Mouse (Mus musculus) lung, embryonic 15.5 days (tissue): Measurements from ENCODE around the gene Adam8. TPM values are rescaled to one million over a fixed set of nuclear protein-coding genes. Genes with fewer than 3 reads are reported as not detected.
A peak's percentile ranks its signal among the peaks of the same experiment; 100 is the strongest.

Experiments
- ATAC-seq: fragments of 200-750 bp; cut with Nextera tagmentation; 2 replicates; pipeline ENCODE4 v1.8.0; 2017; ENCODE audit warnings: moderate number of reproducible peaks, borderline replicate concordance; ENCODE audit not compliant: low FRiP score, low TSS enrichment; ENCODE audit errors: extremely low read depth
- H3K27ac ChIP-seq: fragments of 300-500 bp; sonication (generic); 2 replicates; pipeline ENCODE4 v1.5.1; 2015; ENCODE audit warnings: moderate library complexity, mild to moderate bottlenecking, inconsistent platforms
- H3K27me3 ChIP-seq: fragments of 300-500 bp; sonication (generic); 2 replicates; pipeline ENCODE4 v1.6.1; 2015; ENCODE audit warnings: inconsistent platforms
- H3K36me3 ChIP-seq: fragments of 300-500 bp; sonication (generic); 2 replicates; pipeline ENCODE4 v1.6.1; 2015; ENCODE audit warnings: inconsistent platforms
- H3K4me1 ChIP-seq: fragments of 300-500 bp; sonication (generic); 2 replicates; pipeline ENCODE4 v1.6.1; 2015; ENCODE audit warnings: inconsistent platforms
- H3K4me2 ChIP-seq: fragments of 300-500 bp; sonication (generic); 2 replicates; pipeline ENCODE4 v1.6.1; 2015; ENCODE audit warnings: inconsistent platforms, mild to moderate bottlenecking, moderate library complexity
- H3K4me3 ChIP-seq: fragments of 300-500 bp; sonication (generic); 2 replicates; pipeline ENCODE4 v1.5.1; 2015; ENCODE audit warnings: mild to moderate bottlenecking, inconsistent platforms
- H3K9ac ChIP-seq: fragments of 300-500 bp; sonication (generic); 2 replicates; pipeline ENCODE4 v1.6.1; 2015; ENCODE audit warnings: inconsistent platforms
- H3K9me3 ChIP-seq: fragments of 300-500 bp; sonication (generic); 2 replicates; pipeline ENCODE4 v1.6.1; 2016; ENCODE audit warnings: inconsistent platforms
- whole genome bisulfite sequencing: fragments of 180-500 bp; shearing (Covaris S2); methylation state at CpG from one replicate; pipeline ENCODE4 v1.1.7; 2015; 5-methylcytosine and 5-hydroxymethylcytosine counted together
- polyA plus RNA-seq: library from polyadenylated mRNA; unstranded; fragments of >200 nt; fragmentation: Nextera tagmentation; extraction: Ambion mirVana; gene quantifications from 2 replicates; pipeline ENCODE4 v1.2.1, GENCODE M21; 2015

Adam8 gene
- polyA plus RNA-seq, 1 experiment from 2014 or later, result 1.8 TPM

DNA sequence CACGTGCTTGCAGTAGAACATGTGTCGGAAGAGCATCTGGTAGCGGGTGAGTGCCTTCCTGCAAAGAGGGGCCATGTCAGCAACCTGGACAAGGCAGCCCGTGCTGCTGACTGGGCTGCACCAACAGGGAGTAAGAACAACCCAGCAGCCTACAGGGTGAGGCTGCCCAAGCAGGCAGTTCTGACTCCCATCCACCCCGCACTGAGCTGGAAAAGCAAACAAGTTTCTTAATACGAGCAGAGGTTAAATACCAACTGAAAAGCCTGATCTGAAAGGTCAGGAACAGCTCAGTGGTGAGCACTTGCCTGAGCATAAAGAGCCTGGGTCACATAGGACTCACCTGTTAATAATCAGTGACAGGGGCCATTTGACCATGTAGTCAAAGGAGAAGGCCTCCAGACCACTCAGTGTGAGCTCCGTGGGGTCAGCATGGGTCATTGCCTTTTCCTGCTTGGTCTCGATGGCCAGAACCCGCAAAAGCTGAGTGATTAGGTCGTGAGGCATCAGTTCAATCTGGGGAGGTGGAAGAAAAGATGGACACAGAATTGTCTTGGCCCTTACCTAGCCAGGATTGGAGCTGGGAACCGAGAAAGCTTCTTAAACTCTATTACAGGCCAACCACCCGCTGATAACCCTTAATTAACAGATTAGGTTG lies 8.9 kb upstream of the Adam8 start:
- WGBS, result 78% methylated on average over 12 of the region's 12 CpGs
- no peak overlapping the region for H3K4me2 ChIP-seq
- no peaks in the 10 kb centered on the region for H3K4me1 ChIP-seq
- no peaks in the 10 kb centered on the region for H3K27me3 ChIP-seq
- peaks cover 84% of the 10 kb centered on the region for H3K36me3 ChIP-seq
- ATAC-seq, result no peak
- no peak overlapping the region for H3K27ac ChIP-seq
- H3K4me3 ChIP-seq, result no peak overlapping the region
- no peak overlapping the region for H3K9ac ChIP-seq
- no peaks in the 10 kb centered on the region for H3K9me3 ChIP-seq

DNA sequence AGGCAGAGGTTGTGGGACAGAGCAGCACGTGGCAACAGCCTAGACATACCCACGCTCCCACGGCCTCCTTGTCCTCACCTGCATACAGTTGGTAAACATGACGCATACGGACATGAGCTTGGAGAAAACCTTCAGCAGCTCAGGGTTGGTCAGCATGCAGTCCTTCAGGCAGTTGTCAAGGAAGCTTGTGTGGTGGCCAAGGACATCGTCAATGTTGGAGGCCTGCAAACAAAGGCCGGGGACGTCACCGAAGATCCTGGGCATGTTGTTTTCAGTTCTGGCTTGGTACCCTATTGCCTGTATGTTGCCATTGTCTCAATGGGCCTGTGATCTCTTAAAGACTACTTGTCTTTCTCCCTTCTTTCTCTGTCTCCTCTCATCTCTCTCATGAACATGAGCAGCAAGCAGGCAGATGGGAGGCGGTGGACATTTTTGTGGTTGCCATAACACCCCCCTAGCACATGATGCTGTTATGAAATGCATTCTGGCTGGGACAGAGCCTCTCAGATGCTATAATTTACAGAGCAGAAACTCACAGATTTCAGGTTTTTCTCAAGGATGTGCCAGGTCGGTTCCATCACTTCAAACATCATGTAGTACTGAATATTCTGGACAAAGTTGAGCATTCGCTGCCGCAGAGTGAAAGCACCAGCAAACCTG lies 6.5 kb upstream of the Adam8 start:
- Histone ChIP-seq H3K27ac (no peak overlapping the region), H3K9me3 (no peaks in the 10 kb centered on the region), H3K9ac (no peak overlapping the region), H3K4me3 (no peak overlapping the region), H3K27me3 (no peaks in the 10 kb centered on the region), H3K4me1 (no peaks in the 10 kb centered on the region), H3K4me2 (no peak overlapping the region), H3K36me3 (peaks cover 77% of the 10 kb centered on the region)
- no peak for ATAC-seq
- 94% methylated on average over 13 of the region's 13 CpGs for WGBS

DNA sequence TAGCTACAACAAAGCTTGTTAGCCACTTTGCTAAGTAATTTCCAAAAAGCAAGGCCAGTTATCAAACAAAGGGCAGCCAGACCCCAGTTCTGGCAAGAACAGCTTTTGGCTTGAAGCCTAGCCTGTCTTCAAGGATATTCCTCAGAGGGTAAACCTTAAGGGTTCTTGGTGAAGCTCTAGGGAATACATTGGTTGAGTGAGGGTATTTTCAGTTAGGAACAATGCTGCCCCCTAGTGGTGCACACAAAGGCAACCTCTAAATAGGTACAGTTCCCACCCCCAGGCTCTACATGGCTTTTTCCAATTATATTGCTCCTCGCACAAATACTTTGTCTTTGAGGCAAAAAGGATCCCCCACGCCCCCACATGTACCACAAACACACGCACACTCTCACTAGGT lies 2.3 kb upstream of the Adam8 start:
- no peak overlapping the region for H3K27ac ChIP-seq
- no peaks in the 10 kb centered on the region for H3K4me1 ChIP-seq
- no peak for ATAC-seq
- no peak overlapping the region for H3K9ac ChIP-seq
- H3K4me2 ChIP-seq, result no peak overlapping the region
- peaks cover 46% of the 10 kb centered on the region for H3K36me3 ChIP-seq
- 36% methylated on average over 3 of the region's 3 CpGs for WGBS
- H3K4me3 ChIP-seq, result no peak overlapping the region
- no peaks in the 10 kb centered on the region for H3K9me3 ChIP-seq
- no peaks in the 10 kb centered on the region for H3K27me3 ChIP-seq

- Histone ChIP-seq H3K4me2 (no peak overlapping the region), H3K4me3 (no peak overlapping the region), H3K27ac (no peak overlapping the region), H3K9me3 (no peaks in the 10 kb centered on the region), H3K9ac (no peak overlapping the region), H3K36me3 (peaks cover 42% of the 10 kb centered on the region), H3K4me1 (no peaks in the 10 kb centered on the region), H3K27me3 (no peaks in the 10 kb centered on the region)
- no peak for ATAC-seq
- 81% methylated on average over 4 of the region's 4 CpGs for WGBS
These were observed 1.8 kb upstream of the Adam8 start for GRCm38 (mm10) chr7:139994202-139994601.

DNA sequence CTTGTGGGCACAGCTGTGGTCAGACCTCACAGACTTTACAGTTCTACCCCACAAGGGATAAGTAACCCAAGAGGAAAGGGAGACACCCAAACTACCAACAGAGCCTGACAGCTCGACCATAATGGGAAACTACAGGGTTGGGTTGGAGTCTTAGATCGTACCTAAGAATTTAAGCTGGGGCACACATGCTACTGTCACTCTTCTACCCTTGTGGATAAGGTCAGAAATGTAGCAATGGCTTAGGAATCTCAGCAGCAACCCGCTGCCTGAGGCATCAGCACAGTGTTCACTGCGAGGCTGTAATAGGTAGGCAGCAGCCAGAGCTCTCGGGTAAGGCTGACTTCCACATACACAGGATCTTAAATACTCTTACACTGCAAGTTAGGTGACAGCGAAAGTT lies 1.2 kb upstream of the Adam8 start:
- no peaks in the 10 kb centered on the region for H3K27me3 ChIP-seq
- H3K9ac ChIP-seq, result no peak overlapping the region
- no peak overlapping the region for H3K4me2 ChIP-seq
- 84% methylated on average over 6 of the region's 6 CpGs for WGBS
- no peak overlapping the region for H3K27ac ChIP-seq
- H3K36me3 ChIP-seq, result peaks cover 35% of the 10 kb centered on the region
- ATAC-seq, result no peak
- H3K4me3 ChIP-seq, result no peak overlapping the region
- H3K4me1 ChIP-seq, result no peaks in the 10 kb centered on the region
- H3K9me3 ChIP-seq, result no peaks in the 10 kb centered on the region

GRCm38 (mm10) chr7:139990864-139991394 lies 1.4 kb downstream of the Adam8 start:
- Histone ChIP-seq H3K4me2 (no peak overlapping the region), H3K27me3 (no peaks in the 10 kb centered on the region), H3K4me3 (no peak overlapping the region), H3K9ac (no peak overlapping the region), H3K27ac (no peak overlapping the region), H3K36me3 (peaks cover 9% of the 10 kb centered on the region), H3K9me3 (no peaks in the 10 kb centered on the region), H3K4me1 (no peaks in the 10 kb centered on the region)
- ATAC-seq, result no peak
- 70% methylated on average over 8 of the region's 8 CpGs for WGBS

- no peaks in the 10 kb centered on the region for H3K9me3 ChIP-seq
These were observed 4.1 kb downstream of the Adam8 start for GRCm38 (mm10) chr7:139988272-139988671.

DNA sequence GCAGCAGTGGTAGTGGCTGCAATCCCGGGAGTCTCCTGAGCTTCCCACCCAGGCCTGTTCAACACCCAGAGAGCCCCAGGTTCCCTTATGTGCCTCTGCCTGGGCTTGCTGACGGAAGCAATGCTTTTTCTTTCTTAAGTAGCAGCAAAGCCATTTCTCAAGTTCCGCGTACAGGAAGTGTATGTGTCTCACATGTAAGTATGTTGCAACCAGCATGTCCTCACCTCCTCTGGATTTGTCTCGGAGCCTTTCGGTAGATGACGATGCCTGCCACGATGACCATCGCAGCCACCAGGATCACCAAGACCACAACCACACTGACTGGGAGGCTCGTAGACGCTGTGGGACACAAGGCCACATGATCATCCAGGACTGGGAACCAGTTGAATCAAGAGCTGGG lies 7.9 kb downstream of the Adam8 start:
- Histone ChIP-seq H3K9ac (no peak overlapping the region), H3K27me3 (no peaks in the 10 kb centered on the region)
- WGBS, result 84% methylated on average over 11 of the region's 11 CpGs

More at GRCm38 (mm10) chr7:139988272-139988671, 4.1 kb downstream of the Adam8 start:
- H3K27ac ChIP-seq, result no peak overlapping the region
- 85% methylated on average over 9 of the region's 9 CpGs for WGBS
- no peaks in the 10 kb centered on the region for H3K27me3 ChIP-seq
- H3K4me2 ChIP-seq, result no peak overlapping the region
- no peak for ATAC-seq
- no peak overlapping the region for H3K4me3 ChIP-seq
- H3K4me1 ChIP-seq, result no peaks in the 10 kb centered on the region
- no peak overlapping the region for H3K9ac ChIP-seq
- H3K36me3 ChIP-seq, result no peaks in the 10 kb centered on the region

DNA sequence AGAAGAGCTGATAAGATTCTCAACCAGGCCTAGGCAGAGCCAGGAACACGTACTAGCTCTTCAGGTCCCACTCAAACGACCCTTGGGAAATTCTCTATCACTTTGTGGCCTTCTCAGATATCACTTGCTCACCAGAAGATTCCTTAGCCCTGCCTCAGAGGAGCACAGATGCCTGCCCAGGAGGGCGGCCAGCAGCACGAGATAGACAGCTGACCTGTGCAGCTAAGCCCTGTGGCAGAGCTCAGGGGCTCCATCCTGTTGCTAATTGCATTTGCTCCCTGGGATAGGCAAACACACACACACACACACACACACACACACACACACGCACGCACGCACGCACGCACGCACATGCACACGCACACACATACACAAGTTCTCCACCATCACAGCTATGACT lies 10.3 kb downstream of the Adam8 start:
- ATAC-seq, result no peak
- no peaks in the 10 kb centered on the region for H3K9me3 ChIP-seq
- H3K36me3 ChIP-seq, result no peaks in the 10 kb centered on the region
- no peak overlapping the region for H3K4me2 ChIP-seq
- H3K27ac ChIP-seq, result no peak overlapping the region
- H3K27me3 ChIP-seq, result no peaks in the 10 kb centered on the region
- no peak overlapping the region for H3K9ac ChIP-seq
- WGBS, result 69% methylated on average over 11 of the region's 11 CpGs
- peaks cover 12% of the 10 kb centered on the region; the same call in 1 of the 2 replicates for H3K4me1 ChIP-seq
- no peak overlapping the region for H3K4me3 ChIP-seq

More for the DNA sequence above, 7.9 kb downstream of the Adam8 start:
- no peak for ATAC-seq
- no peaks in the 10 kb centered on the region for H3K36me3 ChIP-seq
- no peak overlapping the region for H3K4me3 ChIP-seq
- H3K9me3 ChIP-seq, result no peaks in the 10 kb centered on the region
- no peaks in the 10 kb centered on the region; the same call in 1 of the 2 replicates for H3K4me1 ChIP-seq
- H3K4me2 ChIP-seq, result no peak overlapping the region
- H3K27ac ChIP-seq, result no peak overlapping the region

GRCm38 (mm10) chr7:139980778-139981177 lies 11.6 kb downstream of the Adam8 start:
- 46% methylated on average over 3 of the region's 3 CpGs for WGBS
- Histone ChIP-seq H3K4me1 (peaks cover 12% of the 10 kb centered on the region; the same call in 1 of the 2 replicates), H3K36me3 (no peaks in the 10 kb centered on the region), H3K4me3 (no peak overlapping the region), H3K27me3 (no peaks in the 10 kb centered on the region), H3K9me3 (no peaks in the 10 kb centered on the region), H3K9ac (no peak overlapping the region), H3K4me2 (no peak overlapping the region), H3K27ac (no peak overlapping the region)
- no peak for ATAC-seq

DNA sequence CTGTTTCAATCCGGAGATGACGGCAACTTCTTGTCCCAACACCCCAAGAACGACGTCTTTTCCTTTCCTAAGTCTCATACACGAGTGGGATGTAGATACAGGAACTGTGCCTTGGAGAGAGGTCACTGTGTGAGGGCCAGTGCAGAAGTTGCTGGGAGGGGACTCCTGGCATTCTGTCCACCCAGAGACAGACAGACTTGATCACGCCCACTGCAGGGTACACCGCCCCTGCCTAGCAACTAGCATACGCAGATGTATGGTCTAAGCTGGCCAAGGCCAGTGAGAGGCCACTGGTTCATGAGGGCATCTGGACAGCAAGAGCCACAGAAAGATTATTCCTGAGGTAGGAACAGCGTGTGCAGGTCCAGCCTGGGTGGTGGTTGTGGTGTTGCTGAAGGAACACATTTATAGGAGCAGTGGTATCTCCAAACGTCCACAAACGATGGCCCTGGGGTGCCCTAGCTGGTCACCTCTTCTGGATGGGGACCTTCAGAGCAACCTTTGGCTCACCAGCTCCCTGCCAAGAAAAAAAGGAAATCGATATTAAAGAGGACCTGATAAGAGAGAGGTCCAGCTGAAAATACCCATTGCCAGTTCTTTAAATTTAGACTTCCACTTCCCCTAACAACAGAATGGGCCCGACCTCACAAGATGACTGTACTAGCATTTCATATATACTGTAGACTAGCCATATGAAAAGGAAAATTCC lies 13.2 kb downstream of the Adam8 start:
- peak; percentile 37; the same call in 1 of the 2 replicates for ATAC-seq
- H3K27ac ChIP-seq, result no peak overlapping the region
- peaks cover 12% of the 10 kb centered on the region; the same call in 1 of the 2 replicates for H3K4me1 ChIP-seq
- WGBS, result 33% methylated on average over 13 of the region's 13 CpGs
- no peaks in the 10 kb centered on the region for H3K27me3 ChIP-seq
- H3K4me3 ChIP-seq, result peak overlapping the region; percentile 51
- H3K36me3 ChIP-seq, result no peaks in the 10 kb centered on the region
- H3K4me2 ChIP-seq, result peak overlapping the region; percentile 81
- H3K9me3 ChIP-seq, result no peaks in the 10 kb centered on the region
- H3K9ac ChIP-seq, result no peak overlapping the region
